Mouse (Mus musculus) brain, embryonic 14.5 days (tissue): ENCODE results near the gene Stx1a.

Experiments used
- CTCF ChIP-seq: fragments of 200-500 bp; IDR thresholded peaks from 2 replicates; pipeline ENCODE4 v1.5.1; 2012; ENCODE audit warnings: inconsistent platforms, mild to moderate bottlenecking, moderate library complexity, borderline replicate concordance; ENCODE audit not compliant: insufficient read depth, insufficient read length; ENCODE audit errors: extremely low read depth
- POLR2A ChIP-seq: fragments of 200-500 bp; IDR thresholded peaks from 2 replicates; pipeline ENCODE4 v1.6.1; 2012; ENCODE audit warnings: mild to moderate bottlenecking, inconsistent platforms, borderline replicate concordance; ENCODE audit not compliant: poor library complexity, insufficient read depth, insufficient read length, severe bottlenecking; ENCODE audit errors: extremely low read depth

GRCm38 (mm10) chr5:135070448-135070847 lies 47.2 kb downstream of the Stx1a start:
- no peak for TF ChIP-seq POLR2A
- TF ChIP-seq CTCF = no peak
